Mouse (Mus musculus) macrophage (primary cell): ENCODE measurements around the gene Sdsl. TPM values are rescaled to one million over a fixed set of nuclear protein-coding genes. Genes with fewer than 3 reads are reported as not detected.
A peak's percentile ranks its signal among the peaks of the same experiment; 100 is the strongest.
"Not testable (repeated sequence)": the region's sequence is repeated elsewhere in the genome, so short reads cannot be mapped to it uniquely, and the experiment has no call there.

Experiments
- H3K27ac ChIP-seq: fragments of 350-480 bp; formaldehyde crosslinking; 2 replicates; pipeline ENCODE4 v1.9.0; 2021
- H3K36me3 ChIP-seq: fragments of 350-480 bp; formaldehyde crosslinking; 2 replicates; pipeline ENCODE4 v1.9.0; 2021; ENCODE audit errors: inconsistent target
- H3K4me3 ChIP-seq: fragments of 350-480 bp; formaldehyde crosslinking; 2 replicates; pipeline ENCODE4 v1.9.0; 2021; ENCODE audit errors: inconsistent target
- H3K79me2 ChIP-seq: fragments of 350-480 bp; formaldehyde crosslinking; 2 replicates; pipeline ENCODE4 v1.9.0; 2021; ENCODE audit errors: inconsistent target
- WGBS: methylation state at CpG from one replicate; pipeline ENCODE4 v1.1.7; 2026; ENCODE audit warnings: inconsistent platforms; ENCODE audit not compliant: missing documents; 5-methylcytosine and 5-hydroxymethylcytosine counted together
- polyA plus RNA-seq: library from polyadenylated mRNA; stranded (reverse); fragments of 250-400 nt; gene quantifications from 3 replicates; pipeline ENCODE4 v1.2.4, GENCODE M21; 2018; ENCODE audit warnings: inconsistent platforms

The Sdsl gene
- polyA plus RNA-seq, 1 experiment from 2014 or later: not detected

DNA sequence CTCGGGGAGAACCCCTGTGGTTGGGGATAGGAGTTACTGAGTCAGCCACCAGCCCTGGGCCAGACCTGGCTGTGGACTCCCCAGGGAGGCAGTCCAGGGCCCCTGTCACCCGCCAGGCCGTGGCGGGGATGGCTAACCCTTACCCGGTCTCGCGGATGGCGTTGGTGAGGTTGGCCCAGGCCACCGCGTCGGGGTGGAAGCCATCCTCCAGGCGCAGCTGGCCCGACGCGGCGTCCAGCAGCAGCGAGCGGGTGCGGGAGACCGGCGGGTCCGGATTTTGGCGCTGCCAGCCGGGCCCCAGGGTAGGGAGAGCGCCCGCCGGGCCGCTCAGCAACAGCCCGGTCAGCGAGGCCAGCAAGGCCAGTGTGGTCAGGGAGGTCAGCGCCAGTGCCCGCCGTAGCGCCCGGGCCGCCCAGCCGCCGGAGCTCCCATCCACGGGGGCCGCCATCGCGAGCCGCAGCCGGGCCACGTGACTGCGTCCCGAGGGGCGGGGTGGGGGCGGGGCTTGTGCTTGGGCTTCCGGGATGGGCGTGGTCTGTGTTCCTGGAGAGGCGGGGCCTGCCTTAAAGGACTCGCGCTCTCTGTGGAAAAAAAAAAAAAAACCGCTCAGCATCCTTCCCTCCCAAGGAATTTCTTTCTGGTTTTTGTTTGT, 30.7 kb upstream of the Sdsl start, which contains the start of gene Plbd2:
Gene Plbd2 (minus strand): TSS at position 482 of the 652 bp plus-strand sequence.
- Histone ChIP-seq H3K4me3 (peak within 1 kb of the TSS; percentile 73), H3K36me3 (no peaks in the 10 kb centered on the region), H3K27ac (peak within 1 kb of the TSS; percentile 32; the same call in 1 of the 2 replicates), H3K79me2 (peaks cover 44% of the 10 kb centered on the region)
- under 1% methylated on average over 54 of the region's 55 CpGs for WGBS

DNA sequence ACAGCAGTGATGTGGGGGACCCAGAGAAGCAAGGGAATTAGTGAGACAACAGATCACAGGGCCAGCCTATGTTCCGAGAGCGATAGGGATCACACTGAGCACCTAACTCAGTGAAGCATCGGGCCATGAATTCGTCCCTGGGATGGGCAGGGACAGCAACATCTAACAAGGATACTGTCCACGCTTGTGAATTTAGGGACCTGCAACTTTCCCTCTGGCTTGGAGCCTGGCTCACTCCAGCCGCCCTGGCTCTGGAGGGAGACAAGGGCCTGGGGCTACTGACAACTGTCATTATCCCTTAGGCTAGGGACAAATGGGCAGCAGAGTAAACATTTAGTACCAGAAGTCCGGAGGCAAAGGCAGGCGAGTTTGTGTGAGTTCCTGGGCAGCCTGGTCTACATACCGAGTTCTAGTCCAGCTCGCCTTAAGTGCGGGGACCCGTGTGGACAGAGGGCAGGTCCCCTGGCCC, 30.1 kb upstream of the Sdsl start:
- 15% methylated on average over 12 of the region's 12 CpGs for WGBS
- H3K36me3 ChIP-seq: peaks cover under 1% of the 10 kb centered on the region; the same call in 1 of the 2 replicates
- peak overlapping the region; percentile 32; the same call in 1 of the 2 replicates for H3K27ac ChIP-seq
- peak overlapping the region; percentile 73 for H3K4me3 ChIP-seq
- H3K79me2 ChIP-seq: peaks cover 44% of the 10 kb centered on the region

DNA sequence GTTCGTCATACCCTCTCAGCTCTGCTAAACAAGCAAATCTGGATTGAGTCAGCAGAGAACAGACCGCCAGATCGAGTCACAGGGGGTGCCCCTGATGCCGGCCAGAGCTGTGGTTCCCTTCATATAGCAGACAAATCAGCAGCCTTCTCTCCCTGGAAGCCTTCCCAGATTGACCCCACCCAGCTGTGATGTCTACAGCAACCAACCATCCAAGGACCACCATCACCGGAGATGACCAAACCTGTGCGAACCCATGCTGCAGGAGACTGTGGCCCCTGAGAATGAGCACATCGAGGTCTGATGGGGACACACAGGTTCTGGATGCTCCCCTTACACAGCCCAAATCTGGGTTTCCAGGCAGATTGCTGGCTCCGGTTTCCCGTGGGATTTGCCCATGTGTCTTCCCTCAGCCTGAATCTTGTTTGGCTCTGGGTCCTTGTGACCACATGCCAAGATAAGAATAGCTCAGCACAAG, 29.6 kb upstream of the Sdsl start:
- 57% methylated on average over 9 of the region's 9 CpGs for WGBS
- H3K79me2 ChIP-seq: peaks cover 44% of the 10 kb centered on the region
- 0 out of 2 replicates have a peak overlapping the region, but pooled peaks have one; percentile 32 for H3K27ac ChIP-seq
- H3K36me3 ChIP-seq: peaks cover 6% of the 10 kb centered on the region; the same call in 1 of the 2 replicates
- H3K4me3 ChIP-seq: peak overlapping the region; percentile 73

DNA sequence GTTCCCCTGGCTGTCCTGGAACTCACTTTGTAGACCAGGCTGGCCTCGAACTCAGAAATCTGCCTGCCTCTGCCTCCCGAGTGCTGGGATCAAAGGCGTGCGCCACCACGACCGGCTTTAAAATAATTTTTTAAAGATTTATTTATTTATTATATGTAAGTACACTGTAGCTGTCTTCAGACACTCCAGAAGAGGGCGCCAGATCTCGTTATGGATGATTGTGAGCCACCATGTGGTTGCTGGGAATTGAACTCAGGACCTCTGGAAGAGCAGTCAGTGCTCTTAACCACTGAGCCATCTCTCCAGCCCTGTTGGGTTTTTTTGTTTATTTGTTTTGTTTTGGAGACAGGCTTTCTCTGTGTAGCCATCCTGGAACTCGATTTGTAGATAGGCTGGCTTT, 28.0 kb upstream of the Sdsl start:
- 94% methylated on average over 4 of the region's 9 CpGs for WGBS
- Histone ChIP-seq H3K79me2 (peaks cover 44% of the 10 kb centered on the region), H3K36me3 (peaks cover 20% of the 10 kb centered on the region; the same call in 1 of the 2 replicates)
- not testable (repeated sequence) for H3K27ac ChIP-seq, H3K4me3 ChIP-seq

DNA sequence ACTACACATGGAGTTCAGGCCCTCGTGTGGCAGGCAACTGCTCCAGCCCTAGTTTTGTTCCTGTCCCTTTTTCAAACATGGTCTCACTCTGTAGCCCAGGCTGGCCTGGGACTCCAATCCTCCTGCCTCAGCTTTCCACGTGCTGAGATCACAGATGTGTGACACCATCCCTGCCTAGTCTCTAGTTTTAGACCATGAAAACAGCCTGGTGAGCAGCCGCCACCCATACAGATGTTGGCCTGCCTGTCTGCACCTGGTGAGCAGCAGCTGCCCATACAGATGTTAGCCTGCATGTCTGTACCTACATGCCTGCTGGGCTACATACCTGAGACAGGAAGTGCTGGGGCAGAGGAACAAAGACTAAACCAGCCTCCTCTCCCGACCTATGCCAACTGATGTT, 26.6 kb upstream of the Sdsl start:
- WGBS: 100% methylated on average over 4 of the region's 4 CpGs
- Histone ChIP-seq H3K27ac (no peak overlapping the region), H3K36me3 (peaks cover 32% of the 10 kb centered on the region; the same call in 1 of the 2 replicates), H3K79me2 (peaks cover 44% of the 10 kb centered on the region), H3K4me3 (no peak overlapping the region)

DNA sequence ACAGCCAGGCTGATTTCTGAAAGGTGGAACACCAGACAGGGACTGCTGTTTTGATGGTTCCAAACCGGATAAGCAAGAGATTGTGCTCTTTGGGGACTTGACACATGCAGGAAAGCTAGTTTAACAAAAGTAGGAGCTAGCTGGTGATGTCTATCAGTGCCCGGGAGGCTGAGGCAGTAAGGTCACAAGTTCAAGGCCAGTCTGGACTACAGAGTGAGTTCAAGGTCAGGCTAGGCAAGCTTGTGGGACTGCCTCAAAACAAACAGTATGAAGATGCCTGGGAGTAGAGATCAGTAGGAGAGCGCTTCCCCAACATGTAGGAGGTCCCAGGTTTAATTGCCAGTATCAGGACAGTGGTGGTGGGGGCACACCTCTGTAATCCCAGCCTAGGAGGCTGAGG, 24.5 kb upstream of the Sdsl start:
- Histone ChIP-seq H3K4me3 (no peak overlapping the region), H3K36me3 (peaks cover 52% of the 10 kb centered on the region; the same call in 1 of the 2 replicates), H3K79me2 (peaks cover 34% of the 10 kb centered on the region), H3K27ac (no peak overlapping the region)
- 93% methylated on average over 3 of the region's 3 CpGs for WGBS

DNA sequence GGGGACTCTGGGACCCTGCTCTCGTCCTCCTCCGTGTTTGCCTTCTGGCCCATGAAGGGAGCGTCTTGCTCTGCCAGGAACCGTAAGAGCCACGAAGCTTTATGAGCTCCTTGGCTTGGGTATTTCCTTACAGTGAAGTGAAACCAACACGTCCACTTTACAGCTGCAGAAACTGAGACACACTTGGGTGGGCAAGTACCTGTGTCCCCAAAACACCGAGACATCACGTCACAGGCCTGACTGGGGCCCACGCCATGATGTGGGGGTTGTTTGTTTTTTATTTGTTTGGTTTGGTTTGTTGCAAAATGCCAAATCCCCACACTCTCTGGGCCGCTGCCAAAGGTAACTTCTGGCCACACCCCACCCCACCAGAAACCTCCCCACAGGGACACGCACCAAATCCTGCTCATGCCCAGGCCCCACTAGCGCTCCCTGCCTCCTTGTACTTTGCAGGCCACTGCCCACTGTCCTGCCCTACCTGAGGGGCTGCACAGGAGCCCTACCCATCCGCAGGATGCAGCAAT, 23.2 kb upstream of the Sdsl start:
- H3K36me3 ChIP-seq: peaks cover 63% of the 10 kb centered on the region; the same call in 1 of the 2 replicates
- no peak overlapping the region for H3K4me3 ChIP-seq
- no peak overlapping the region for H3K27ac ChIP-seq
- peaks cover 21% of the 10 kb centered on the region; the same call in 1 of the 2 replicates for H3K79me2 ChIP-seq
- WGBS: 90% methylated on average over 12 of the region's 13 CpGs

DNA sequence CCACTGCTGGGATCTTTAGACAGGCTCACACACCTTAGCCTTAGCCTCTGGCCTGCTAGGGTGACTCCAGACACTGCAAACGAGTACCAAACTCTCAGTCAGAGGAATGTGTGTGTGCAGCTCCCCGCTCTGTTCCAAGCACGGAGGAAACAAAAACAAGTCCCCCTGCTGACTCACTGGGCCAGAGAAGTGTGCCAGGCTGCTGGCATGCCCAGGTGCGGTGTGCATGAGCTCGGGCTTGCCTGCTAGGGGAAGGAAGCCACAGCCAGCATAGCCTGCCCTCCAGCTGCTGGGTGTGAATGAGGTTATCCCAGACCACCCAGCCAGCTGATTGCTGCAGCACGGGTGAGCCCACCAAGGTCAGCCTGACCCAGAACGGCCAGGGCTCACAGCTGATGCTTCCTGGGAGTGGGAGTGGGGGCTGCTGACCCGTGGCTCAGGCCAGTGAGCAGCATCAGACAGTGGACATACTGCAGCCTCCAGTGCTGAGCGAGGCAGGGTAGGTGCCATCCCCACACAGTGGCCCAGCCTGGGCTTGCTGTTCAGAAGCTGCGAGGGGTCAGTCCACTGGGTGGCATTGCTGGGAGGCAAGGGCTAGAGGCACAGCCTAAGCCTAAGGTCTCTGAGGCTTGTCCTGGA, 22.6 kb upstream of the Sdsl start:
- Histone ChIP-seq H3K27ac (no peak overlapping the region), H3K36me3 (peaks cover 68% of the 10 kb centered on the region; the same call in 1 of the 2 replicates), H3K4me3 (no peak overlapping the region), H3K79me2 (peaks cover 15% of the 10 kb centered on the region; the same call in 1 of the 2 replicates)
- 54% methylated on average over 10 of the region's 10 CpGs for WGBS

DNA sequence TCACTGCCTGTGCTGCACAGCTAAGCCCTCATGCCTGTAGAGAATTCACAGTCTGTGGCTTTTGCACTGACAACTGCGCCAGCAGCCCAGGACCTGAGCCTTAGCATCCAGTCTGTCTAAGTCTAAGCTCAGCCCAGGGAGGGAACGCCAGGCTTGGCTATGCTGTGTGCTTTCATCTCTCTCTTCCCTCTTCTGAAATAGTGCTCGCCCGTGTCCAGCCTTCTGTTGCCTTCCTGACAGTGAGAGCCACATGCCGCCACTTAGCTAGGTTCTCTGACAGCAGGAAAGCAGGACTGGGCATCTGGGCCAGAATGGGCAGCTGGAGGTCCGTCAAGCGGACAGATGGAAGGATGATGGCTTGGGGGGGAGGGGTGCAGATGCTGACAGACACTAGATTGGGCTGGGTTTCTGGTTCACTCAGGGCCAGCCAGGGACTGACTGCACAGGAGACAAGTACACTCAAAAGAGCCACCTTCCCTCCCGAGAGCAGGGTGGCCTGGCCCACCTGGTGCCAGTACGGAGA, 21.3 kb upstream of the Sdsl start:
- 94% methylated on average over 6 of the region's 9 CpGs for WGBS
- Histone ChIP-seq H3K27ac (no peak overlapping the region), H3K4me3 (no peak overlapping the region), H3K79me2 (peaks cover 3% of the 10 kb centered on the region; the same call in 1 of the 2 replicates), H3K36me3 (peaks cover 75% of the 10 kb centered on the region; the same call in 1 of the 2 replicates)

DNA sequence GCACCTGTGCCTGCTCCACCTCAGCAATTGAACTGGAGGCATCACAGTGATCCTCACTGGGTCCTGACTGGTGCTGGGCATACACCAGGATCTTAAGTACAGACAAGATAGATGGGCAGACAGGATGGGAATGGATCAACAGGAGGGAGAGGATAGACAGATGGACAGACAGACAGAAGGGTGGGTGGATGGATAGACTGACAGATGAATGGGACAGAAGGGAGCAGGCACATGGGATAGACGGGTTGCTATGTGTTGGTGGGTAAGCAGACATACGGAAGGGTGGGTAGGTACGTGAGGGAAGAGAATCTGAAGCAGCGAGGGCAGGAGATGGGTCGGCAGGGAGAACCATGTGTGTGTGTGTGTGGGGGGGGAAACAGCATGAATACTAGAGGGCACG, 20.8 kb upstream of the Sdsl start:
- no peak overlapping the region for H3K27ac ChIP-seq

DNA sequence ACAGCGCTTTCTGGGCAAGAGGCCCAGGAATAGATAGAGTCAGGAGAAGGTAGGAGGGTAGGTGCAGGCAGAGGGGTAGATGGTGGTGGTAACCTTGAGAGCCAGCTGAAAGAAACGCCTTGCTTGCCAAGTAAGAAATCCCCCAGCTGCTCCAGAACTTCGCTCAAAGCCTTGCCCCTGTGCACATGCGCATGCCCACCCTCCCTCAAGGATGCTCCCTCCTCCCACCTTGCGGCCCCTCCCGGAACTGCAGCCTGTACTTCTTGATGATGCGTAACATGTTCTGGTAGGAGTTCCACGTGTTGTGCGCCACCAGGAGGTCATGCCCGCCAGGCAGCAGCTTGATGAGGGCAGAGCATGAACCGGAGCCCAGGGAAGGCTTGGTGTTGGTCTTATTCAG, 19.8 kb upstream of the Sdsl start:
- 91% methylated on average over 11 of the region's 11 CpGs for WGBS
- H3K79me2 ChIP-seq: no peaks in the 10 kb centered on the region
- H3K27ac ChIP-seq: no peak overlapping the region
- H3K36me3 ChIP-seq: peaks cover 87% of the 10 kb centered on the region
- H3K4me3 ChIP-seq: no peak overlapping the region

More for the DNA sequence above, 20.8 kb upstream of the Sdsl start:
- Histone ChIP-seq H3K36me3 (peaks cover 80% of the 10 kb centered on the region; the same call in 1 of the 2 replicates), H3K79me2 (no peaks in the 10 kb centered on the region), H3K4me3 (no peak overlapping the region)
- 98% methylated on average over 6 of the region's 6 CpGs for WGBS

DNA sequence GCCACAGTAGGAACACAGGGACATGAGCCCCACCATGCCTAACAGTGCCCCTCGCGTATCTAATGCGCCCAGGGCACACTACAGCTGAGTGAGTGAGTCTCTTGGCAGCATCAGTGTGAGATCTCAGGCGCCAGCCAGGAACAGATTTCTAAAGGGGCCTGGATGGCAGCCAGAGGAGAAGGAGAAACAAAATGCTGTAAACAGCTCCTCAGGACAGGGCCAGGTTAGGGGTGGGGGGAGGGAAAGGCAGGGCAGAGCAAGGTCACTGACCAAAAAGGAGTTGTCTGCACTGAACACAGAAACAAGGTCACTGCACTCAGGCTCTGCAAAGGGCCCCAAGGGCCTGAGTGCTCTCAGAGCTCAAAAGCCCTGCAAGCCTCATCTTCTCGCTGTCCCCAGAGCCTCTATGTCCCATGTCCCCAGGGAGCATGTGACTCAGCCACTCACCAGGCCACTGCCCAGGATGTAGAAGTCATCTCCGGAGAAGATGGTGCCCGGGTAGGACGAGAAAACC, 18.1 kb upstream of the Sdsl start:
- H3K27ac ChIP-seq: no peak overlapping the region
- no peaks in the 10 kb centered on the region for H3K79me2 ChIP-seq
- no peak overlapping the region for H3K4me3 ChIP-seq
- H3K36me3 ChIP-seq: peaks cover 88% of the 10 kb centered on the region
- WGBS: 82% methylated on average over 7 of the region's 8 CpGs

DNA sequence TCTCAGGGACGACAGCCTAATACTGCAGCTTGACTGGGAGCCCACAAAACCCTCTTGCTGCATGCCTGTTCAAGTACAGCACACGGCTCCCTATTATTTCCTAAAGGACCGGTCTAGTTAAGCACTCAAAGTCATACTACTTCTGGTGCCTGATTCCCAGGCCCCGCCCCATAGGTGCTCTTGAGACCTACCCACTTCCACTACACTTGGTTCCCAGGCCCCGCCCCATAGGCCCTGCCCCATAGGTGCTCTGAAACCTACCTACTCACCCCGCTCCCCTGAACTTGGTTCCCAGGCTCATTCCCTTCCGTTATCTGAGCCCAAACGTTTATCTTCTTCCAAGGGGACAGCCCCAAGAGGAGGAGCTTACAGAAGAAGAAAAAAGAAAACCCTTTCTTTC, 15.2 kb upstream of the Sdsl start:
- H3K79me2 ChIP-seq: no peaks in the 10 kb centered on the region
- no peak overlapping the region for H3K4me3 ChIP-seq
- H3K27ac ChIP-seq: no peak overlapping the region
- 91% methylated on average over 8 of the region's 8 CpGs for WGBS
- H3K36me3 ChIP-seq: peaks cover 80% of the 10 kb centered on the region

DNA sequence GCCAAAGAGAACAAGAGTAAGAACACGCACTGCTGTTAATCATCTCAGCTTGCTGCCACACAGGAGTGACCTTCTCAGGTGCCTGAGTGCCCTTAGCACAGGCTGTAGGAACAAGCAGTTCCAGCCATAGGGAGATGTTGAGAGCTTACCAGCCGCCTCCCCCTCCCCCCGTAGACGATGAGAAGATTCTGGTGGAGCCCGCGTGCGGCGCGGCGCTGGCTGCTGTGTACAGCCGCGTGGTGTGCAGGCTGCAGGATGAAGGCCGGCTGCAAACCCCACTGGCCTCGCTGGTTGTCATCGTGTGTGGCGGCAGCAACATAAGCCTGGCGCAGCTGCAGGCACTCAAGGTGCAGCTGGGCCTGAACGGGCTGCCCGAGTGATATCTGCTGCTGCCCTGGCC, 10.8 kb upstream of the Sdsl start:
- Histone ChIP-seq H3K4me3 (no peak overlapping the region), H3K36me3 (peaks cover 44% of the 10 kb centered on the region), H3K79me2 (no peaks in the 10 kb centered on the region), H3K27ac (no peak overlapping the region)
- 92% methylated on average over 19 of the region's 19 CpGs for WGBS
